Mouse (Mus musculus): ENCODE results near the gene Aebp1.

The Aebp1 gene

DNA sequence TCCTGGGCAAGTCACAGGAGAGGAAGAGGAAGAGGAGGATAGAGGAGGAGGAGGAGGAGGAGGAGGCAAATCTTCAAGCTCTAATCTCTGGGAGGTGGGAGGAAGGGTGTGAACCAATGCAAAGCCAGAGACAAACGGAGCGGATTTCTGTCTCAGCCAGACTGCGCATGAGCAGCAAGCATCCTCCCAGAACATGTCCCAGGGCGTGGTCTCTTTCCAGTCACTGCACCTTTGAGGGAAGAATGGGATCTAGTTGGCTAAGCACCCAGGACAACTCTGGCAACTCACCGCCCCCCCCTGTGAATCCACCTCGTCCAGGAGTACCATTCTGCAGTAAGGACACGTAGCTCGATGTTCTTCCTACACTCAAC is 54.4 kb downstream of the Aebp1 start:
- ATAC-seq (ENCODE audit: insufficient number of reproducible peaks, low FRiP score, low TSS enrichment), result no peak

DNA sequence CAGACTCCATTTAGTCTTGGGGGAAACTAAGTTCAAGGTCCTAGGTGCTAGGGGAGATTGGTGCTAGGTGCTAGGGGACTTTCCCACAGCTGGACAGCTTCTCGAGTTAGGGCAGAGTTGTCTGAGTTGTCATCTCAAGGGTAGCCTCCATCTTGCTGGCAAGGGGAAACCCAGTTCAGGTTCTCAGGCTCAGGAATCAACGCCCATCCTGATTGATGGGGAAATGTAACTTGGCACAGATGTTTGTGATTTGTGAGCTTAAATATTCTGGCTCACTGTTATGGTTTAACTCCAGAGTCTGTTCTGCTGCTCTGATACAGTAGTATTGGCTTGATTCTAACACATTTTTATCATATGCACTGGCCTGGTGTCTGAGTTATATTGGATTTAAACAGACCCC is 56.4 kb downstream of the Aebp1 start:
- ATAC-seq (ENCODE audit: insufficient number of reproducible peaks, low FRiP score, low TSS enrichment), result no peak

DNA sequence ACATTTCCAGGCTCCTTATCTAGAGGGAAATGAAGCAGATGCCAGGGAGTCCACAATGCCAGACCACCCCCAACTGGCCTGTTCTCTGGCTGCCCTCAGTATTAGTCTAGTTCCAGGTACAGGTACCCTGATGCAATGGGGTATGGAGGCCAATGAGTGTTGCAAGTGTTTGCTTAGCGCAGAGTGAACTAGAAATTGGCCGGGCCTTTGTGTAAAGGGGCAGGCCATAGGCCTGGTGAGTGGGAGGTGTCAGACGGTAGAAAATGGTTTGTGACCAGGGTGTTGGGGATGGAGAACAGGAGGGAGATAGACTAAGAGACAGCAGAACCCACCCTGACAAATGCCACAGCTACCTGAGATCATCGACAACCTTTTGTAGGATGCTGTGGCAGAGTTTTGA is 57.9 kb downstream of the Aebp1 start:
- ATAC-seq (ENCODE audit: insufficient number of reproducible peaks, low FRiP score, low TSS enrichment), result no peak

DNA sequence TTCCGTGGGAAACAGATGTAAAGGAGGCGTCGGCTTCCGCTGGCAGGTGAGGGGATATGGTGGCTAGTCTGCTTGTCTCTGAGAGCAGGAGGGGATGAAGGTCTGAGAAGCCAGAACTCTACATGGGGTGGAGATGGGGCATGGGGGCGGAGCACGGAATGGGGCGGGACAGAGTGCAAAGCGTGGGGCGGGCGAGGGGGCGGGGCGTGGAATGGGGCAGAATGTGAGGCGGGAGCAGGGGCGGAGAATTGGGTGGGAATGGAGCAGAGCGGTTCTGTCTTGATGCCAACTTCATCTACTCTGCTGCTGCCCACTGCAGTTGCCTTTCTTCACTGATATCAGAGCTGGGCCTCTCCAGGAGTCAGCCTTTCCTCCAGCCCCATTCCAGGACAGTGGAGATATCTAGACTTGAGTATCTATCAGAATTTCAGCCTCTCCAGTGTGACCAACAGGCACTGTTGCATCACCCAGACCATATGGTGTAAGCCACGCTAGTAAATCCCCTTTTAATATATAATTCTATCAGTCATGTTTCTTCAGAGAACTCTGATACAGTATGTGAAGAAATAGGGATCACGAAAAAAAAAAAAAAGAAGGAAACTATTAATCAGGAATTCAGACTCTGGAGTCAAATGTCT is 58.7 kb downstream of the Aebp1 start:
- no peak for ATAC-seq (ENCODE audit: insufficient number of reproducible peaks, low FRiP score, low TSS enrichment)

All from cerebellum, adult (tissue).